Mouse (Mus musculus) CH12.LX (cell line): ENCODE results near the gene Cd40. TPM values are rescaled to one million over a fixed set of nuclear protein-coding genes. Genes with fewer than 3 reads are reported as not detected.
A peak's percentile ranks its signal among the peaks of the same experiment; 100 is the strongest.

Source experiments
- DNase-seq: peaks from one replicate; pipeline ENCODE4 v3.0.0-alpha.2; 2013; ENCODE audit errors: extremely low read depth
- H3K27ac ChIP-seq: 2 replicates; pipeline ENCODE4 v1.5.1; 2012; ENCODE audit warnings: low read depth, mild to moderate bottlenecking, control low read depth, moderate library complexity; ENCODE audit not compliant: insufficient read depth
- H3K27me3 ChIP-seq: replicated peaks from 2 replicates; pipeline ENCODE3; 2012; ENCODE audit warnings: inconsistent platforms
- H3K36me3 ChIP-seq, 2 experiments: replicated peaks in 1 of 2; 2 replicates each; pipeline versions ENCODE3 to v1.6.1; 2012; ENCODE audit warnings: inconsistent platforms in 1 of 2, low read length in 1 of 2, mild to moderate bottlenecking in 1 of 2, mixed read lengths in 1 of 2, moderate library complexity in 1 of 2; ENCODE audit not compliant: control insufficient read depth in 1 of 2, insufficient read depth in 1 of 2
- H3K4me1 ChIP-seq, 2 experiments: 2 replicates each; pipeline ENCODE4 v1.6.1; 2012; ENCODE audit warnings: inconsistent platforms in 1 of 2, moderate library complexity in 1 of 2; ENCODE audit not compliant: insufficient read depth in 2 of 2, control insufficient read depth in 1 of 2
- H3K4me2 ChIP-seq: 2 replicates; pipeline ENCODE4 v1.6.1; 2012; ENCODE audit warnings: low read depth, mild to moderate bottlenecking, control low read depth; ENCODE audit not compliant: poor library complexity, insufficient read depth, severe bottlenecking
- H3K4me3 ChIP-seq, 3 experiments: fragments of 150-350 bp in 1 of 3; sonication (generic) in 1 of 3; replicated peaks in 1 of 3; 2 replicates each; pipeline versions ENCODE3 to v1.5.1; 2011 to 2012; ENCODE audit warnings: low read depth in 2 of 3, low read length in 2 of 3, mild to moderate bottlenecking in 2 of 3, moderate library complexity in 2 of 3, control low read depth in 1 of 3, improper control_type of control experiment in 1 of 3, inconsistent platforms in 1 of 3, mixed read lengths in 1 of 3; ENCODE audit not compliant: poor library complexity in 1 of 3
- H3K79me2 ChIP-seq: replicated peaks from 2 replicates; pipeline ENCODE4 v1.6.1; 2012; ENCODE audit warnings: mild to moderate bottlenecking, moderate library complexity; ENCODE audit not compliant: control insufficient read depth, poor library complexity, insufficient read depth, severe bottlenecking; ENCODE audit errors: extremely low read depth
- H3K9ac ChIP-seq: 2 replicates; pipeline ENCODE4 v1.6.1; 2012; ENCODE audit warnings: low read depth, mild to moderate bottlenecking, control low read depth, moderate library complexity; ENCODE audit not compliant: insufficient read depth
- H3K9me3 ChIP-seq: replicated peaks from 2 replicates; pipeline ENCODE3; 2012; ENCODE audit warnings: low read length, inconsistent platforms, mixed read lengths
- BHLHE40 ChIP-seq: IDR thresholded peaks from 2 replicates; pipeline ENCODE4 v1.6.1; 2011; ENCODE audit warnings: mild to moderate bottlenecking, low read depth, low read length, improper control_type of control experiment
- CTCF ChIP-seq, 2 experiments: IDR thresholded peaks in 1 of 2; conservative IDR thresholded peaks in 1 of 2; 2 replicates each; pipeline ENCODE4 v1.5.1; 2011 to 2012; ENCODE audit warnings: low read depth in 2 of 2, low read length in 2 of 2, improper control_type of control experiment in 1 of 2, inconsistent platforms in 1 of 2, mild to moderate bottlenecking in 1 of 2, moderate library complexity in 1 of 2
- EP300 ChIP-seq: IDR thresholded peaks from 2 replicates; pipeline ENCODE4 v1.6.1; 2011; ENCODE audit warnings: low read length, improper control_type of control experiment
- HCFC1 ChIP-seq: IDR thresholded peaks from 2 replicates; pipeline ENCODE4 v1.6.1; 2012; ENCODE audit warnings: low read depth, mild to moderate bottlenecking, inconsistent platforms, low read length, improper control_type of control experiment
- IRF4 ChIP-seq: IDR thresholded peaks from 2 replicates; pipeline ENCODE4 v1.6.1; 2014; ENCODE audit warnings: low read depth, mild to moderate bottlenecking, inconsistent platforms, low read length, improper control_type of control experiment
- MAFK ChIP-seq: IDR thresholded peaks from 2 replicates; pipeline ENCODE4 v1.6.1; 2011; ENCODE audit warnings: low read length, improper control_type of control experiment; ENCODE audit not compliant: insufficient replicate concordance
- MEF2A ChIP-seq: IDR thresholded peaks from 2 replicates; pipeline ENCODE4 v1.6.1; 2014; ENCODE audit warnings: low read depth, mild to moderate bottlenecking, inconsistent platforms, low read length, improper control_type of control experiment, borderline replicate concordance
- MYC ChIP-seq: IDR thresholded peaks from 2 replicates; pipeline ENCODE4 v1.6.1; 2011; ENCODE audit warnings: low read depth, mild to moderate bottlenecking, improper control_type of control experiment, low read length
- NELFE ChIP-seq: IDR thresholded peaks from 2 replicates; pipeline ENCODE4 v1.6.1; 2011; ENCODE audit warnings: low read depth, low read length, improper control_type of control experiment
- NRF1 ChIP-seq: IDR thresholded peaks from 2 replicates; pipeline ENCODE4 v1.6.1; 2014; ENCODE audit warnings: low read depth, mild to moderate bottlenecking, inconsistent platforms, low read length, improper control_type of control experiment, moderate library complexity
- PAX5 ChIP-seq: IDR thresholded peaks from 2 replicates; pipeline ENCODE4 v1.6.1; 2012; ENCODE audit warnings: low read length, inconsistent platforms, mixed read lengths
- POLR2A ChIP-seq: IDR thresholded peaks from 2 replicates; pipeline ENCODE4 v1.6.1; 2011; ENCODE audit warnings: low read depth, mild to moderate bottlenecking, improper control_type of control experiment, low read length
- POLR2AphosphoS2 ChIP-seq: IDR thresholded peaks from 2 replicates; pipeline ENCODE4 v1.6.1; 2011; ENCODE audit warnings: low read depth, low read length, improper control_type of control experiment
- RCOR1 ChIP-seq: conservative IDR thresholded peaks from 2 replicates; pipeline ENCODE4 v1.6.1; 2012; ENCODE audit warnings: low read depth, mild to moderate bottlenecking, inconsistent platforms, low read length, improper control_type of control experiment
- SMC3 ChIP-seq: IDR thresholded peaks from 2 replicates; pipeline ENCODE4 v1.6.1; 2011; ENCODE audit warnings: low read depth, low read length, improper control_type of control experiment
- USF1 ChIP-seq: IDR thresholded peaks from 2 replicates; pipeline ENCODE4 v1.6.1; 2014; ENCODE audit warnings: low read depth, mild to moderate bottlenecking, inconsistent platforms, low read length, improper control_type of control experiment
- ZKSCAN1 ChIP-seq: IDR thresholded peaks from 2 replicates; pipeline ENCODE4 v1.6.1; 2012; ENCODE audit warnings: low read depth, inconsistent platforms, low read length, improper control_type of control experiment, borderline replicate concordance
- ZNF384 ChIP-seq: IDR thresholded peaks from 2 replicates; pipeline ENCODE4 v1.6.1; 2012; ENCODE audit warnings: low read depth, low read length, improper control_type of control experiment, inconsistent platforms
- dilution Hi-C: fragments of 300-500 bp; cut with MboI; formaldehyde crosslinking; loops from 2 replicates; pipeline ENCODE4 v1.14.3; 2020; ENCODE audit warnings: low sequenced_read_pairs; ENCODE audit not compliant: extremely low pct_unique_long_range_greater_than_20kb, extremely low pct_ligation_motif_present
- in situ Hi-C: fragments of 300-500 bp; cut with MboI; formaldehyde crosslinking; loops from 3 replicates; pipeline ENCODE4 v1.14.3; 2019; ENCODE audit warnings: low sequenced_read_pairs, low pct_ligation_motif_present, low pct_unique_long_range_greater_than_20kb, mixed read lengths
- polyA plus RNA-seq: library from polyadenylated mRNA; unstranded; fragments of >175 nt; gene quantifications from 2 replicates; pipeline ENCODE4 v1.2.1, GENCODE M21; 2012; ENCODE audit warnings: low read depth; ENCODE audit not compliant: insufficient read length
- total RNA-seq, 2 experiments: library from RNA; depleted of rRNA; stranded (reverse); fragments of 300-350 nt in 1 of 2; fragments of >200 nt in 1 of 2; gene quantifications; 2 replicates each; pipeline ENCODE4 v1.2.3; 2012 to 2014

Cd40 gene
- total and polyA plus RNA-seq, 3 experiments, result 146 to 223 (median 147) TPM

DNA sequence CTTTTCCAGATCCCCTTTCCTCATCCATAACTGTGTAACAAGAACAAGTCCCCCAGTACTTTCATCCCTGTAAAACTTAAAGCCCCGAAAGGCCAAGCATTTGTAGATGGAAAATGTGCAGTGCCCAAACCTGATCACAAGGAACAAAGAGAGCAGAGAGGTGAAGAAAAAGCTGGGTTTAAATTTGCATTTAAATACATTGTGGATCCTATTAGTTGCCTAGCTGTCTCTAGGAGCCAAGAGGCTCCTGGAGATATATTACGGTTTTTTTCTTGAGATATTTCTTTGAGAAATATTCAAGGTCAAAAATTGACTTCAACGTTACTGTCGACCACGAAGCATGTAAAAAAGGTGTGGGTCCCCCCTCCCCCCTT, 20.4 kb upstream of the Cd40 start:
- Histone ChIP-seq H3K4me1 (peaks cover 11 to 46% of the 10 kb centered on the region in 2 experiments), H3K4me2 (peak overlapping the region; percentile 67), H3K9ac (no peak overlapping the region), H3K27ac (no peak overlapping the region), H3K79me2 (peaks cover 28% of the 10 kb centered on the region), H3K36me3 (peaks cover 0 to 7% of the 10 kb centered on the region in 2 experiments), H3K27me3 (no peaks in the 10 kb centered on the region), H3K4me3 (peak overlapping the region in 1 of 3 experiments; percentile 79), H3K9me3 (no peaks in the 10 kb centered on the region)
- TF ChIP-seq POLR2A, result no peak
- no peak for TF ChIP-seq MEF2A
- TF ChIP-seq ZNF384, result no peak
- no peak for TF ChIP-seq NELFE
- no peak for TF ChIP-seq POLR2AphosphoS2
- no peak for TF ChIP-seq HCFC1
- no peak for TF ChIP-seq NRF1
- TF ChIP-seq USF1, result no peak
- no peak for TF ChIP-seq MYC
- TF ChIP-seq PAX5, result no peak
- no peak for TF ChIP-seq MAFK
- no peak for TF ChIP-seq RCOR1
- no peak for TF ChIP-seq BHLHE40
- no peak for TF ChIP-seq SMC3
- no peak for DNase-seq
- dilution Hi-C loops (no loop called here), in situ Hi-C loops (no loop called here)

- H3K27ac ChIP-seq, result no peak overlapping the region
Measured at GRCm38 (mm10) chr2:165037415-165037814, 18.0 kb upstream of the Cd40 start.

GRCm38 (mm10) chr2:165042126-165042525, 13.3 kb upstream of the Cd40 start:
- H3K27me3 ChIP-seq, result no peaks in the 10 kb centered on the region
- H3K27ac ChIP-seq, result no peak overlapping the region
- H3K36me3 ChIP-seq, result no peaks in the 10 kb centered on the region
- peaks cover 4 to 7% of the 10 kb centered on the region in 2 experiments for H3K4me1 ChIP-seq
- H3K9ac ChIP-seq, result no peak overlapping the region
- in situ Hi-C loops (no loop called here), dilution Hi-C loops (no loop called here)
- no peaks in the 10 kb centered on the region for H3K79me2 ChIP-seq
- no peak for TF ChIP-seq ZKSCAN1
- no peak for DNase-seq
- H3K4me3 ChIP-seq, result no peak overlapping the region
- H3K9me3 ChIP-seq, result no peaks in the 10 kb centered on the region
- no peak overlapping the region for H3K4me2 ChIP-seq

More at GRCm38 (mm10) chr2:165037415-165037814, 18.0 kb upstream of the Cd40 start:
- Histone ChIP-seq H3K4me3 (no peak overlapping the region), H3K79me2 (peaks cover 17% of the 10 kb centered on the region), H3K4me2 (no peak overlapping the region), H3K9ac (no peak overlapping the region), H3K4me1 (peaks cover 11 to 34% of the 10 kb centered on the region in 2 experiments), H3K27me3 (no peaks in the 10 kb centered on the region), H3K36me3 (no peaks in the 10 kb centered on the region), H3K9me3 (no peaks in the 10 kb centered on the region)
- dilution Hi-C loops, result no loop called here
- in situ Hi-C loops, result no loop called here
- DNase-seq, result no peak
- peak; percentile 41; the same call in 1 of the 2 replicates for TF ChIP-seq BHLHE40
- peak; percentile 51; the same call in 1 of the 2 replicates for TF ChIP-seq IRF4
- TF ChIP-seq CTCF (conservative IDR thresholded peaks at IDR 0.05 in 1 of 2, IDR thresholded peaks at IDR 0.05 in 1 of 2; ENCODE audit: low read depth in 2 of 2, low read length in 2 of 2), result no peak
- 0 out of 2 replicates have a peak, but pooled peaks have one; percentile 42 for TF ChIP-seq EP300
